Mouse (Mus musculus) naive thymus-derived CD4-positive, alpha-beta T cell, adult 5 months (primary cell): ENCODE results near the gene Akap8. TPM values are rescaled to one million over a fixed set of nuclear protein-coding genes. Genes with fewer than 3 reads are reported as not detected.

Experiments
- polyA plus RNA-seq: library from polyadenylated mRNA; unstranded; fragments of 100-300 nt; shearing (Covaris generic); gene quantifications from one replicate; pipeline ENCODE4 v1.2.1, GENCODE M21; 2017

The Akap8 gene
- polyA plus RNA-seq, result 287 TPM

DNA sequence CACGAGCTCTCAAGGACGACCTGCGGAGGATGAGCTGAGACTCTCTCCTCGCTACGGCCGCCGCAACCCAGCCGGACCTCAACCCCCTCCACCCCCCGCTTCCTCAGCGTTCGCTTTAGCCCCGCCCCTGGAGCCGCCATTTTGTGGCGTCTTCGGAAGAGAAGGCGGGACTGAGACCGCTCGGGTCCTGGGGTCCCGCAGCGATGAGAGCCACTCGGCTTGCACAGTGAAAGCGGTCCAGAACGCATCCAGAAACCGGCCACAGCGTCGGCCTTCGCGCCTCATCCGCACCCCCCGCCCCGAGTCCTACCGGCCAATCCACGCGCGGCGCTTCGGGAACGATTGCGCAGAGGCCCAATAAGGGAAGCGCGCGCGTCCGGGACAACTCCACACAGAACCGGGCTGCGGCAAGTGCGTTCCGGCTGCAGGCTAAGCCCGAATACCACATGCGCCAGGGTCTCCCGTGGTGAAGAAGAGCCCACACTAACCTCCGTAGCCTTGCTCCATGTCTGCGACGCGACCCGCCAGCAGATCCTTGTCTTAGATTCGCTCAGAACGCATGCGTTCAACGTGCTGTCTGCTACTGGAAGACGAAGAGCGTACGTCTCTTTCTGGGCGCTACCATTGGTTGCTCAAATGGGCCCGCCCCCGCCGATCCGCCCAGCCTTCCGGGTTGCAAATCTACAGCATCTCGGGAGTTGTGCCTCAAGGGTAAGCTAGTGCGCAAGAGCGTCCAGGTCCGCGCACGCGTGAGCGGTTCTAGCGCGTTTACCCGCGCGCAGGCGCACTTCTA is at the start of gene Akap8:
Gene Akap8 (minus strand): TSS at position 642 of the 793 bp plus-strand sequence.

DNA sequence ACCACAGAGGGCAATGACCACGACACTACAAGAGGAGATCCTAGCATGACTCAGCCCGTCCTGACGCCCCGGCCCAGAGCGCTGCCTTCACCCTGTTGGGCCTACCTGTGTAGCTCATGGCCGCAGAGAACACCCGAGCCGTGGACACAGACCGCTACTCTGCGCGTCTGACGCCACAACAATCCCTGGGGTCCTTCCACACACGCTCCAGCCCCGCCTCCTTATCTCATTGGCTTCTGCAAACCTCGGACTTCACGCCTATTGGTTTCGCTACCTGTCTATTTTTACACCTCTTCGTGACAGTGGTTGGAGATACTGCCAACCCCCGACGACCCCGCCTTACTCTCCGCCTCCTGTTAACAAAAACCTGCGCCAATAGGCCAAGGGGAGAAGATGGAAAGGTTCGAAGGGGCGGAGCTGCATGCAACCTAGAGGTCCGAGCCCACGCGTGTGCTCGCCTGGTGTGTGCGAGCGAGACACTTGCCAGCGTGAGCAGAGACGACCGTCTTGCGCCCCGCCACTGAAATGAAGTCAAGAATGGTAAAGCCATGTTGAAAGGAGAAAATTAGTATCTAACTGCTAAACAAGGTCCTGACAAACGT is 29.4 kb upstream of the Akap8 start, which contains the start of gene Akap8l:
Gene Akap8l (minus strand): TSS at position 226 of the 602 bp plus-strand sequence.

GRCm38 (mm10) chr17:32284262-32285137 is 36.5 kb downstream of the Akap8 start, which contains the start of gene Brd4:
Brd4 (minus strand) TSS chr17:32284722.

Other genes starting within 250 kb of the Akap8 start
- not detected for gene Notch3, start 154.4 kb downstream of the Akap8 start, polyA plus RNA-seq
- not detected for gene Ephx3, start 131.7 kb downstream of the Akap8 start, polyA plus RNA-seq
- gene Brd4, start 36.5 kb downstream of the Akap8 start, polyA plus RNA-seq, result 329 TPM
- gene Akap8l, start 29.4 kb upstream of the Akap8 start, polyA plus RNA-seq, result 339 TPM
- 20.4 TPM for gene Wiz, start 68.2 kb upstream of the Akap8 start, polyA plus RNA-seq
- gene Rasal3, start 82.3 kb upstream of the Akap8 start, polyA plus RNA-seq, result 735 TPM
- 37.1 TPM for gene Pglyrp2, start 102.9 kb upstream of the Akap8 start, polyA plus RNA-seq
- not detected for gene Cyp4f39, start 131.5 kb upstream of the Akap8 start, polyA plus RNA-seq
- 1.1 TPM for gene Cyp4f17, start 184.8 kb upstream of the Akap8 start, polyA plus RNA-seq
- gene Cyp4f16, start 215.3 kb upstream of the Akap8 start, polyA plus RNA-seq, result 6.3 TPM